Mouse (Mus musculus) myocyte (in vitro differentiated cells): ENCODE measurements around the gene Sema3g. TPM values are rescaled to one million over a fixed set of nuclear protein-coding genes. Genes with fewer than 3 reads are reported as not detected.

Source experiments
- H3K27me3 ChIP-seq: one replicate; pipeline ENCODE4 v1.6.1; 2011; ENCODE audit not compliant: control insufficient read depth, insufficient read depth, insufficient read length
- H3K36me3 ChIP-seq: one replicate; pipeline ENCODE4 v1.6.1; 2011; ENCODE audit not compliant: control insufficient read depth, insufficient read depth
- H3K4me2 ChIP-seq: one replicate; pipeline ENCODE4 v1.6.1; 2011; ENCODE audit warnings: low read depth, control low read depth
- H3K4me3 ChIP-seq: one replicate; pipeline ENCODE4 v1.5.1; 2011; ENCODE audit warnings: mild to moderate bottlenecking, control low read depth, moderate library complexity
- H3K79me2 ChIP-seq: one replicate; pipeline ENCODE4 v1.6.1; 2011; ENCODE audit not compliant: control insufficient read depth, insufficient read depth
- H3ac ChIP-seq: one replicate; pipeline ENCODE4 v1.6.1; 2011; ENCODE audit not compliant: control insufficient read depth, insufficient read length
- CEBPB ChIP-seq: IDR thresholded peaks from 2 replicates; pipeline ENCODE4 v1.6.1; 2011; ENCODE audit warnings: mild to moderate bottlenecking, moderate library complexity; ENCODE audit not compliant: poor library complexity, insufficient read depth, severe bottlenecking
- E2F4 ChIP-seq: IDR thresholded peaks from one replicate; pipeline ENCODE4 v1.6.1; 2011; ENCODE audit warnings: mild to moderate bottlenecking, control low read depth, moderate library complexity; ENCODE audit not compliant: insufficient read depth
- MAX ChIP-seq: IDR thresholded peaks from one replicate; pipeline ENCODE4 v1.6.1; 2011; ENCODE audit warnings: low read depth, mild to moderate bottlenecking, control low read depth
- MYOD1 ChIP-seq, 3 experiments: IDR thresholded peaks; one replicate each; pipeline ENCODE4 v1.6.1; 2011; ENCODE audit warnings: control low read depth in 2 of 3, low read depth in 2 of 3, mild to moderate bottlenecking in 2 of 3, moderate library complexity in 1 of 3; ENCODE audit not compliant: insufficient read length in 2 of 3, control insufficient read depth in 1 of 3
- MYOG ChIP-seq, 3 experiments: IDR thresholded peaks; one replicate each; pipeline ENCODE4 v1.6.1; 2011; ENCODE audit warnings: control low read depth in 2 of 3, low read depth in 2 of 3, mild to moderate bottlenecking in 2 of 3; ENCODE audit not compliant: insufficient read length in 2 of 3, control insufficient read depth in 1 of 3, insufficient read depth in 1 of 3
- POLR2A ChIP-seq: IDR thresholded peaks from one replicate; pipeline ENCODE4 v1.6.1; 2011; ENCODE audit warnings: low read depth, mild to moderate bottlenecking, control low read depth, moderate library complexity; ENCODE audit not compliant: insufficient read length
- POLR2AphosphoS2 ChIP-seq: IDR thresholded peaks from one replicate; pipeline ENCODE4 v1.6.1; 2011; ENCODE audit warnings: low read depth, control low read depth; ENCODE audit not compliant: insufficient read length
- REST ChIP-seq: IDR thresholded peaks from one replicate; pipeline ENCODE4 v1.6.1; 2011; ENCODE audit warnings: mild to moderate bottlenecking, control low read depth, moderate library complexity; ENCODE audit not compliant: insufficient read depth, insufficient read length
- SRF ChIP-seq: IDR thresholded peaks from one replicate; pipeline ENCODE4 v1.6.1; 2011; ENCODE audit warnings: low read depth; ENCODE audit not compliant: control insufficient read depth, insufficient read length
- TCF12 ChIP-seq: IDR thresholded peaks from one replicate; pipeline ENCODE4 v1.6.1; 2011; ENCODE audit warnings: mild to moderate bottlenecking, control low read depth; ENCODE audit not compliant: poor library complexity, insufficient read depth, severe bottlenecking
- TCF3 ChIP-seq: IDR thresholded peaks from one replicate; pipeline ENCODE4 v1.6.1; 2011; ENCODE audit warnings: low read depth, control low read depth; ENCODE audit not compliant: insufficient read length
- USF1 ChIP-seq: IDR thresholded peaks from one replicate; pipeline ENCODE4 v1.6.1; 2011; ENCODE audit warnings: low read depth, mild to moderate bottlenecking, control low read depth, moderate library complexity
- polyA plus RNA-seq: library from polyadenylated mRNA; unstranded; fragments of >200 nt; fragmentation: generic; extraction: Trizol; gene quantifications from one replicate; pipeline ENCODE4 v1.2.1, GENCODE M21; 2012; ENCODE audit warnings: missing spikeins

Gene Sema3g
- polyA plus RNA-seq, 1 experiment = 1.8 TPM

DNA sequence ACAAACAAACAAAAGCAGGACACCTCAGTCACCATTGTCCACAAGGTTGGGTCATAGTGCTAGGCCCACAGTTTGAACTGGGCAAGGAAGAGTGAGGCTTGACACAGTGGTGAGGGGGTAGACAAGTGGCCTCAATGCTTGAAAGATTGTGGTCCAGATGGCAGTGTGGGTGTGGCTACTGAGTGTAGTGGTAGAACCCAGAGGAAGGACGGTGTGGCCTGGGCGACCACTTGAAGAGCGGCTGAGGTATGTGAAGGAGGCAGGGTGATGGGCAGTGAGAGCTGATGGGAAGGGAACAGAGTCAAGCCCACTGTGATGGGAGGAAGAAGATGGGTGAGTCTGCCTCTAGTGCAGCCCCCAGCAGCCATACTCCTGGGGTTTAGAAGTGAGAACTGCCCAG, 3.0 kb upstream of the Sema3g start:
- no peaks in the 10 kb centered on the region for H3K27me3 ChIP-seq
- no peak overlapping the region for H3ac ChIP-seq
- H3K4me3 ChIP-seq = no peak overlapping the region
- H3K79me2 ChIP-seq = peaks cover 6% of the 10 kb centered on the region
- H3K36me3 ChIP-seq = peaks cover 19% of the 10 kb centered on the region
- no peak overlapping the region for H3K4me2 ChIP-seq
- TF ChIP-seq E2F4 (no peak), POLR2A (peak; percentile 86), USF1 (no peak), TCF3 (no peak), SRF (no peak), MAX (no peak), TCF12 (no peak), CEBPB (no peak), MYOD1 (IDR thresholded peaks at IDR 0.05; ENCODE audit: control insufficient read depth in 1 of 3, insufficient read length in 2 of 3, low read depth in 2 of 3) (peak in 1 of 3 experiments; percentile 1), REST (no peak), MYOG (IDR thresholded peaks at IDR 0.05; ENCODE audit: control insufficient read depth in 1 of 3, insufficient read depth in 1 of 3, insufficient read length in 2 of 3, low read depth in 2 of 3) (peak in 1 of 3 experiments; percentile 60), POLR2AphosphoS2 (peak; percentile 99)

DNA sequence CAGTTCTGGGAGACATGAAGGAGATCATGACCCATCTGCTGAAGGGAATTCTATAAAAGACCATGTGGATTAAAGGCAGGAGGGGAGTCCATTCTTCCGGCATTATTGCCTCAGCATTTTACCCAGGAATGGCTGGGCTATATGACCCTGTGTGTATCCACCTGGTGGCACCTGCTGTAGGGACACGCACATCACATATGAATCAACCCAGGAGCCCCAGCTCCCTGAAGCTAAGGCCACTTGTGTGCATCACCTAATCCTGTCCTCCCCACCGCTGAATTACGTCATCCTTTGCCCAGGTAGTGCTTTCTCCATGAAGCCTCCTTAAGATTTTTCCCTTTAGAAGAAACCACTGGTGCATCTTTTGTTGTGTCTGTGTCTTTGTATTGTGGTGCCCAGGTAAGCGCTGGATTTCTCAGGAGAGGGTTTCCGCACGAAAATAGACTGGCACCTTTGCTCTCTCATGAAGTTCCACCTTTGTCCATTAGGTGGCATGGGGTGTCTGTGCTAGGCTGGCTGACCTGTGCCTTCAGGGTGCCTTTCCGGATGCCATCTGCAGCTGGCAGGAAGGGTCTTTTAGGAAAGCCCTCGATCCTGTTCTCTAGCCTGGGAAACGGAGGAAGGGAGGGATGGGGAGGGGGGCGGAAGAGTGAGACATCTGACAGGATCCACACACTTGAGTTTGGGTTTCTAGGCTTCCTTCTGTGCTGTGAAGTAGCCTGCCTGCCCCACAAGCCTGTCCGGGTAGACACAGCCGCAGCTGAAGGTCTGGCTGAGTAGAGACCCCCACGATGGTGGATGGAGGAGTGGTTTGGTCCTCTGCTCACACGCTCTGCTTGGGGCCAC, 2.3 kb upstream of the Sema3g start:
- no peak overlapping the region for H3K4me2 ChIP-seq

DNA sequence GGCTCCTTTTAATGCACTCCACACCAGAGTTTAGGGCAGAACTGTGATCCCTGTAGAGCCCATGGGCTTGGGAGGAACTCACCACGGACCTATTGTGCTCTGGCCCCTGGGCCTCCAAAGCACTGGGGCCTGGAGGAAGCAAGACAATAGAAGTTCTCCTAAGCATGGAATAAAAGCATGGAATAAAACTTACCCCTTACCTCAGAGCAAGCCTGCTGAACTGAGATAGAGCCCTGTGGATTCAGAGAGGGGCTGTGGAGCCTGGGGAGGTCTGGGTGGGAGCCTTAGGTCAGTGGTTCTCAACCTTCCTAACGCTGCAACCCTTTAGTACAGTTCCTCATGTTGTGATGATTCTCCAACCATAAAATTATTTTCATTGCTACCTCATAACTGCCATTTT, 814 bp upstream of the Sema3g start, which contains the start of gene Nisch:
Gene Nisch, minus strand, starts transcription at position 101 of the 400 bp plus-strand sequence.
- Histone ChIP-seq H3K36me3 (peaks cover 5% of the 10 kb centered on the region), H3K27me3 (peaks cover 7% of the 10 kb centered on the region), H3ac (no peak within 1 kb of the TSS), H3K79me2 (no peaks in the 10 kb centered on the region), H3K4me3 (no peak within 1 kb of the TSS), H3K4me2 (peak within 1 kb of the TSS; percentile 57)
- no peak for TF ChIP-seq USF1

More for the DNA sequence above, 2.3 kb upstream of the Sema3g start:
- TF ChIP-seq TCF3 (no peak), CEBPB (0 out of 2 replicates have a peak, but pooled peaks have one; percentile 8)
- Histone ChIP-seq H3K4me3 (no peak overlapping the region), H3K79me2 (peaks cover 2% of the 10 kb centered on the region), H3K27me3 (no peaks in the 10 kb centered on the region), H3K36me3 (peaks cover 13% of the 10 kb centered on the region), H3ac (no peak overlapping the region)

DNA sequence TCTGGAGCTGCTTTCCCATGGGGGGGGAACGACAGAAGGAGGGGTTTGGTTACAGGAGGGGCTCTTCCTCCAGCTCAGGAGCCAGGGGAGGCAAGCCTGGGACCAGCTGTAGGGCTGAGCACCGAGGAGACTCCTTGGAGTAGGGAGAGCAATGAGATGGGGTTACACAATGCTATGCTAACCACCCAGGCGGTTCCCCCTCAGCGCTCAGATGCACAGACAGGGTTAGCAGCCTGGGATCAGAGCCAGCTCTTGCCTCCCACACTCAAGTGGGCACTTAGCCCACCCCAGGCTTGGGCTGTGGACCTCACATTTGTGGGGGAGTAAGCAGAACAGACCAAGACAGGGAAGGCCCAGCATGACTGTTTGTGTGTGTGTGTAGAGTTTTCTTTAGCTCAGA, 9.3 kb downstream of the Sema3g start:
- H3K36me3 ChIP-seq = no peaks in the 10 kb centered on the region
- no peaks in the 10 kb centered on the region for H3K79me2 ChIP-seq
- H3ac ChIP-seq = no peak overlapping the region
- no peak overlapping the region for H3K4me3 ChIP-seq
- H3K4me2 ChIP-seq = no peak overlapping the region
- TF ChIP-seq MYOD1 (IDR thresholded peaks at IDR 0.05; ENCODE audit: control insufficient read depth in 1 of 3, insufficient read length in 2 of 3, low read depth in 2 of 3) (no peak), TCF12 (no peak), SRF (no peak), TCF3 (no peak), E2F4 (no peak), MYOG (IDR thresholded peaks at IDR 0.05; ENCODE audit: control insufficient read depth in 1 of 3, insufficient read depth in 1 of 3, insufficient read length in 2 of 3, low read depth in 2 of 3) (no peak), MAX (no peak), USF1 (no peak), CEBPB (no peak)
- peaks cover 8% of the 10 kb centered on the region for H3K27me3 ChIP-seq

DNA sequence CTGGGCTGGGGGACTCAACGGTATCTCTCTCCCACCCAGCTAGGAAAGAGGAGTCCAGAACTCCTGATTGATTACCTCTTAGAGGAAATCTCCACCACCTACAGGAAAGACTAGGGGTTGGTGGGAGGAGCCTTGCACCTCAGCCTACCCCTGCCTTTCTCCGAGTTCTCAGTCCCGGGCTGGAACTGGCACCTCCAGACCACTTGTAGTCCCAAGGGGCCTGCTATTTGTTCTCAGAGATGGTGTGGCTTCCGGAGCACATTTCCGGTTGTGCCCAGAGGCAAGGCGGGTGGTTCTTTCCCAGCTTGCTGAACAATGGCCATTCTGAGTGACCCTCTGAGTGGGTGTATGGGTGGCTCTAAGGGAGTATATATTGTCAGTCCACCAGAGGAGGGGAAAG, 10.6 kb downstream of the Sema3g start:
- Histone ChIP-seq H3K4me3 (no peak overlapping the region), H3K79me2 (no peaks in the 10 kb centered on the region), H3K27me3 (peaks cover 6% of the 10 kb centered on the region), H3K36me3 (no peaks in the 10 kb centered on the region), H3K4me2 (no peak overlapping the region), H3ac (no peak overlapping the region)
- TF ChIP-seq MYOD1 (IDR thresholded peaks at IDR 0.05; ENCODE audit: control insufficient read depth in 1 of 3, insufficient read length in 2 of 3, low read depth in 2 of 3) (no peak), TCF3 (no peak), POLR2A (no peak), CEBPB (no peak), POLR2AphosphoS2 (no peak), MAX (no peak), E2F4 (no peak), TCF12 (no peak), USF1 (no peak), SRF (no peak)
